Mouse (Mus musculus) spleen, adult 2 months (tissue): Measurements from ENCODE around the gene Fgfr2.

Source experiments
- CTCF ChIP-seq: fragments of 200-500 bp; IDR thresholded peaks from 2 replicates; pipeline ENCODE4 v1.5.1; 2011; ENCODE audit warnings: mild to moderate bottlenecking, inconsistent platforms; ENCODE audit not compliant: insufficient read depth, insufficient read length, insufficient replicate concordance; ENCODE audit errors: extremely low read depth
- POLR2A ChIP-seq: fragments of 200-500 bp; IDR thresholded peaks from 2 replicates; pipeline ENCODE4 v1.6.1; 2011; ENCODE audit warnings: low read depth, low read length, inconsistent platforms

- TF ChIP-seq POLR2A (no peak), CTCF (no peak)
Observed at GRCm38 (mm10) chr7:130605111-130605510, 2518.0 kb downstream of the Fgfr2 start.
